Mouse (Mus musculus) intestine, embryonic 14.5 days (tissue): ENCODE results near the gene Trim80. TPM values are rescaled to one million over a fixed set of nuclear protein-coding genes. Genes with fewer than 3 reads are reported as not detected.

Experiments
- ATAC-seq: fragments of 200-750 bp; cut with Nextera tagmentation; replicated peaks from 2 replicates; pipeline ENCODE4 v1.8.0; 2017; ENCODE audit warnings: low read depth, moderate number of reproducible peaks, moderate TSS enrichment, moderate library complexity; ENCODE audit not compliant: low FRiP score, low TSS enrichment
- DNase-seq: peaks from one replicate; pipeline ENCODE4 v3.0.0-alpha.2; 2018; ENCODE audit warnings: low spot score
- H3K27ac ChIP-seq: fragments of 300-500 bp; sonication (generic); 2 replicates; pipeline ENCODE4 v1.5.1; 2014; ENCODE audit warnings: low read depth, mild to moderate bottlenecking, control low read depth
- H3K27me3 ChIP-seq: fragments of 300-500 bp; sonication (generic); replicated peaks from 2 replicates; pipeline ENCODE4 v1.6.1; 2014; ENCODE audit warnings: low read length, control low read depth; ENCODE audit not compliant: control insufficient read depth, insufficient read depth
- H3K36me3 ChIP-seq: fragments of 300-500 bp; sonication (generic); 2 replicates; pipeline ENCODE4 v1.6.1; 2014; ENCODE audit warnings: low read length, control low read depth; ENCODE audit not compliant: control insufficient read depth, insufficient read depth
- H3K4me1 ChIP-seq: fragments of 300-500 bp; sonication (generic); replicated peaks from 2 replicates; pipeline ENCODE4 v1.6.1; 2014; ENCODE audit warnings: low read length, control low read depth, mixed read lengths; ENCODE audit not compliant: control insufficient read depth, insufficient read depth
- H3K4me2 ChIP-seq: fragments of 300-500 bp; sonication (generic); 2 replicates; pipeline ENCODE4 v1.6.1; 2014; ENCODE audit warnings: low read length
- H3K4me3 ChIP-seq: fragments of 300-500 bp; sonication (generic); 2 replicates; pipeline ENCODE4 v1.5.1; 2014; ENCODE audit warnings: low read depth, low read length, control low read depth, mixed read lengths
- H3K9ac ChIP-seq: fragments of 300-500 bp; sonication (generic); 2 replicates; pipeline ENCODE4 v1.6.1; 2014; ENCODE audit warnings: mild to moderate bottlenecking, low read length
- H3K9me3 ChIP-seq: fragments of 300-500 bp; sonication (generic); 2 replicates; pipeline ENCODE4 v1.6.1; 2016; ENCODE audit warnings: low read length, control low read depth; ENCODE audit not compliant: control insufficient read depth
- WGBS: fragments of 180-500 bp; shearing (Covaris S2); extraction: QIAGEN DNeasy Blood & Tissue Kit; methylation state at CpG from one replicate; pipeline ENCODE4 v1.1.7; 2014; 5-methylcytosine and 5-hydroxymethylcytosine counted together
- polyA plus RNA-seq: library from polyadenylated mRNA; unstranded; fragments of >200 nt; fragmentation: Nextera tagmentation; extraction: Ambion mirVana; gene quantifications from 2 replicates; pipeline ENCODE4 v1.2.1, GENCODE M21; 2014

Gene Trim80
- polyA plus RNA-seq, 1 experiment from 2014 or later: 0.12 TPM

DNA sequence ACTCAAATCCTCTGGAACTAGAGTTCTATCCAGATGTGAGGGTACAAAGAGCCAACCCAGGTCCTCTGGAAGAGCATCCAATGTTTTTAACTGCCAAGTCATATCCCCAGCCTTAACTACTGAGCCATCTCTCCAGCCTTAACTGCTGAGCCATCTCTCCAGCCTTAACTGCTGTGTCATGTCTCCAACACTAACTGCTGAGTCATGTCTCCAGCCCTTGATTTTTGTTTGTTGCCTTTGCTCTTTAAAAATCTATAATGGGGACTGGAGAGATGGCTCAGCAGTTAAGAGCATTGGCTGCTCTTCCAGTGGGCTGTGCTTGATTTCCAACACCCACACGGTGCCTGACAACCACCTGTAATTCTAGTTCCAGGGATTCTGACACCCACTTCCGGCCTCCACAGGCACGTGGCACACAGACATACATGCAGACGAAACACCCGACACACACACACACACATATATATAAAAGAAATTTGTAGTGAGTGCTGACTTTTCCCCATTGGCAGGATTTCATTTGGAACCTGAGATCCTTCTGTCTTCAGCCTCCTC, 2.7 kb upstream of the Trim80 start:
- H3K27me3 ChIP-seq: no peaks in the 10 kb centered on the region
- no peak for DNase-seq
- WGBS: 68% methylated on average over 5 of the region's 5 CpGs
- H3K4me3 ChIP-seq: no peak overlapping the region
- H3K9ac ChIP-seq: no peak overlapping the region
- ATAC-seq: no peak
- H3K36me3 ChIP-seq: peaks cover 2% of the 10 kb centered on the region; the same call in 1 of the 2 replicates
- no peak overlapping the region for H3K27ac ChIP-seq
- H3K9me3 ChIP-seq: no peaks in the 10 kb centered on the region
- H3K4me1 ChIP-seq: 0 out of 2 replicates have a peak, but pooled peaks cover 7% of the 10 kb centered on the region
- no peak overlapping the region for H3K4me2 ChIP-seq

GRCm38 (mm10) chr11:115439326-115439725, 1.0 kb upstream of the Trim80 start:
- Histone ChIP-seq H3K27me3 (no peaks in the 10 kb centered on the region), H3K9me3 (no peaks in the 10 kb centered on the region), H3K4me3 (no peak overlapping the region), H3K9ac (no peak overlapping the region), H3K27ac (no peak overlapping the region), H3K4me1 (0 out of 2 replicates have a peak, but pooled peaks cover 7% of the 10 kb centered on the region), H3K36me3 (no peaks in the 10 kb centered on the region), H3K4me2 (no peak overlapping the region)
- DNase-seq (no peak), ATAC-seq (no peak)
- WGBS: 78% methylated on average over 3 of the region's 3 CpGs

GRCm38 (mm10) chr11:115441417-115441816, 1.1 kb downstream of the Trim80 start:
- DNase-seq (no peak), ATAC-seq (no peak)
- H3K4me2 ChIP-seq: no peak overlapping the region
- no peak overlapping the region for H3K4me3 ChIP-seq
- H3K4me1 ChIP-seq: 0 out of 2 replicates have a peak, but pooled peaks cover 2% of the 10 kb centered on the region
- H3K27ac ChIP-seq: no peak overlapping the region
- no peaks in the 10 kb centered on the region for H3K27me3 ChIP-seq
- H3K9ac ChIP-seq: no peak overlapping the region
- no peaks in the 10 kb centered on the region for H3K36me3 ChIP-seq
- WGBS: 42% methylated on average over 15 of the region's 15 CpGs
- no peaks in the 10 kb centered on the region for H3K9me3 ChIP-seq

- Histone ChIP-seq H3K4me2 (no peak overlapping the region), H3K9ac (no peak overlapping the region), H3K9me3 (no peaks in the 10 kb centered on the region), H3K4me1 (peaks cover 12% of the 10 kb centered on the region), H3K27ac (no peak overlapping the region), H3K4me3 (no peak overlapping the region), H3K36me3 (no peaks in the 10 kb centered on the region), H3K27me3 (no peaks in the 10 kb centered on the region)
- DNase-seq: peak; percentile 51
- WGBS: 41% methylated on average over 3 of the region's 3 CpGs
- ATAC-seq: no peak
Measured at GRCm38 (mm10) chr11:115446906-115447305, 6.6 kb downstream of the Trim80 start.

DNA sequence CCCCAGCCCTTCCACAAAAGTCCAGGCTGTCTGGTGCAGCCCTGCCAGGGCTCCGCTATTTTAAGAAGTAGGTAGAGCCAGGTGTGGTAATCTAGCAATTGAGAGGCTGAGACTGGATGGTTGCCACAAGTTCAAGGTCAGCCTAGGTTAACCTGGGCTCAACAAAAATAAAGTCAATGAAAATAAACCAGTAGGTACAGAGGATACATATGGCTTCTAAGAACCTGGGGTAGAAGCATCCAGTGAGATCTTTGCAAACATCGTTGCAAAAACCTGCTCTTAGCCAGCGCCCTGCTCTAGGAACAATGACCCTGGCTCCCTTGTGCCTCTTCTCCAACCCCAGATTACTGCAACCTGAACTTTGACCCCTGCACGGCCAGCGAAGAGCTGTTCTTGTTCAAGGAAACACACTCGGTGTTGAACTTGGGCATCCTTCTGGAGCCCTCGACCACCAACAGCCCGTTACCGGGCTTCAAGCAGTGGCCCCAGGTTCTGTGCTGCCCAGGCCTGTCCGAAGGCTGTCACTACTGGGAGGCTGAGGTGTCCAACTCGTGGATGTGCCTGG, 7.1 kb downstream of the Trim80 start:
- Histone ChIP-seq H3K27me3 (no peaks in the 10 kb centered on the region), H3K9ac (no peak overlapping the region), H3K4me1 (peaks cover 12% of the 10 kb centered on the region), H3K9me3 (no peaks in the 10 kb centered on the region), H3K4me2 (no peak overlapping the region), H3K4me3 (no peak overlapping the region), H3K27ac (no peak overlapping the region), H3K36me3 (no peaks in the 10 kb centered on the region)
- WGBS: 76% methylated on average over 11 of the region's 11 CpGs
- no peak for ATAC-seq
- DNase-seq: peak; percentile 48

DNA sequence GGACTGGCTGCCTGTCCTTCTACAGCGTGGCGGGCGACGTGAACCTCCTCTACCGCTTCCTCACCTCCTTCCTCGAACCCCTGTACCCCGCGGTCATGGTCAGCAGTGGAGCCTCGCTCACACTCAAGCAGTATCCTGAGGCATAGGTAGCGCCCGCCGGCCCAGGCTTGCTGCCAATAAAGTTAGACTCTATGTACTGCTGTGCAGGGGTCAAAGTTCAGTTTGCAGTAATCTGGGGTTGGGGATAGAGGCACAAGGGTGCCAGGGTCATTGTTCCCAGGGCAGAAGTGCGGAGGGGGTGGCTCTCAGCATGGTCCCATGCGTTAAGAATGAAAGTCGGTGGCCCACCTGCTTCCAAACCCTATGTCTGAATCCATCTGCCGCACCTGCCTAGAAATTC, 7.7 kb downstream of the Trim80 start:
- H3K9ac ChIP-seq: no peak overlapping the region
- no peaks in the 10 kb centered on the region for H3K27me3 ChIP-seq
- H3K9me3 ChIP-seq: no peaks in the 10 kb centered on the region
- no peak overlapping the region for H3K27ac ChIP-seq
- no peak for ATAC-seq
- DNase-seq: peak; percentile 46
- H3K4me1 ChIP-seq: peaks cover 12% of the 10 kb centered on the region
- no peak overlapping the region for H3K4me2 ChIP-seq
- WGBS: 83% methylated on average over 16 of the region's 16 CpGs
- no peaks in the 10 kb centered on the region for H3K36me3 ChIP-seq
- no peak overlapping the region for H3K4me3 ChIP-seq

DNA sequence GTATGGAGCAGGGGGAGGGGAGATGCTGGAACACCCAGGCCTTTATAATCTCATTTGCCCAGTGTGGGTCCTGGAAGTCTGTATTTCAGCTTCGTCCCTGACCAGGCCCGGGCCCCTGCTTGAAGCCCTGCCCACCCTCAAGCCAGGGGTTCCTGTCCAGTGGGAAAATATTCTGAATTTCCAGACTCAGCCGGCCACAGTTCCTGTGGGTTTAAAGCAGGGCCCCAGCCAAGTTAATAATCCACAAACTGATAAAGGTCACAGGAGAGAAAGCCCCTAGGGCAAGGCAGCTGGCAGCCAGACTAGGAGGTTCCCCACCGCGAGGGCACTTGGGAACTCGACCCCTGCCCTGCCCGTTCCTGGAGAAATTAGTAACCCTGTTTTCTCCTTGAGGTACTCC, 8.7 kb downstream of the Trim80 start:
- Histone ChIP-seq H3K4me2 (no peak overlapping the region), H3K9me3 (no peaks in the 10 kb centered on the region), H3K27ac (peak overlapping the region; percentile 17; the same call in 1 of the 2 replicates), H3K36me3 (no peaks in the 10 kb centered on the region), H3K9ac (no peak overlapping the region), H3K27me3 (no peaks in the 10 kb centered on the region), H3K4me1 (peaks cover 12% of the 10 kb centered on the region), H3K4me3 (no peak overlapping the region)
- 58% methylated on average over 7 of the region's 7 CpGs for WGBS
- ATAC-seq (no peak), DNase-seq (peak; percentile 49)

GRCm38 (mm10) chr11:115450176-115450575, 9.8 kb downstream of the Trim80 start:
- no peak overlapping the region for H3K9ac ChIP-seq
- H3K36me3 ChIP-seq: no peaks in the 10 kb centered on the region
- H3K4me3 ChIP-seq: no peak overlapping the region
- H3K4me2 ChIP-seq: no peak overlapping the region
- DNase-seq (no peak), ATAC-seq (peak; percentile 65)
- H3K27ac ChIP-seq: peak overlapping the region; percentile 45; the same call in 1 of the 2 replicates
- no peaks in the 10 kb centered on the region for H3K9me3 ChIP-seq
- 69% methylated on average over 7 of the region's 7 CpGs for WGBS
- no peaks in the 10 kb centered on the region for H3K27me3 ChIP-seq
- peaks cover 12% of the 10 kb centered on the region for H3K4me1 ChIP-seq

- no peak overlapping the region for H3K4me3 ChIP-seq
- H3K4me2 ChIP-seq: no peak overlapping the region
- no peaks in the 10 kb centered on the region for H3K27me3 ChIP-seq
- peaks cover 7% of the 10 kb centered on the region for H3K4me1 ChIP-seq
- H3K9me3 ChIP-seq: no peaks in the 10 kb centered on the region
- no peak overlapping the region for H3K9ac ChIP-seq
- no peak for ATAC-seq
- 83% methylated on average over 8 of the region's 8 CpGs for WGBS
- DNase-seq: no peak
- H3K36me3 ChIP-seq: no peaks in the 10 kb centered on the region
- no peak overlapping the region for H3K27ac ChIP-seq
Measured at GRCm38 (mm10) chr11:115451781-115452241, 11.5 kb downstream of the Trim80 start.
